Mouse (Mus musculus): ENCODE measurements at regions not wholly inside any gene's neighbourhood (a gene's known extent, or its start where the extent isn't known, plus 50 kb on each side); places are given as distances from the start of the nearest gene placed in this dataset.

DNA sequence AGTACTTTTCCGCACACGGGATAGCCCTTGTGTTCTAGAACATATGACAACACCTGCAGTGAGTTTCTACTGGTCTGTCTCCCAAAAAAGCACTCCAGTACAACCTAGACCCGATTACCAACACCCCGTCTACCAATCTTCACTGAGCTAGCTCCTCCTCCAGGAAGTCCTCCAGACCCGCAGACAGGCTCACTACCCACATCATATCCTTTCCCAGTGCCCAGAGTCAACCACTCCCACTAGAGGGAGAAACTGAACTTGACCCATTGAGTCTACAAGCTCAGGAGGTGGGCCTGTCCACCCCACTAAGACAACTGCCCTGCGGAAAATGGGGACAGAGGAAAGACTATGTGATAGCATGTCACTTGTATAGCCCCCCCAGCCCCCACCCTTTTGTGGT lies 51.2 kb upstream of the Ppp1r26 start:
- H3K4me1 ChIP-seq (ENCODE audit: control insufficient read depth, insufficient read depth, low read length): no peaks in the 10 kb centered on the region
- TF ChIP-seq POLR2A (IDR thresholded peaks at IDR 0.05; ENCODE audit: control insufficient read depth, low read depth, low read length) (no peak), CTCF (IDR thresholded peaks at IDR 0.05; ENCODE audit: control insufficient read depth, insufficient read depth, insufficient replicate concordance, low read depth, low read length) (no peak)
- no peak overlapping the region for H3K27ac ChIP-seq (ENCODE audit: control insufficient read depth, insufficient read depth, low read depth, low read length)
- H3K4me3 ChIP-seq (ENCODE audit: control insufficient read depth, low read depth, low read length): no peak overlapping the region
- no peaks in the 10 kb centered on the region for H3K27me3 ChIP-seq (ENCODE audit: control insufficient read depth, insufficient read depth, low read length)
- H3K36me3 ChIP-seq (ENCODE audit: control insufficient read depth, insufficient read depth, low read length): no peaks in the 10 kb centered on the region

Data from testis, adult 2 months (tissue).